8 mouse cellular contexts compared by ENCODE assay signal in the genomic region with DNA sequence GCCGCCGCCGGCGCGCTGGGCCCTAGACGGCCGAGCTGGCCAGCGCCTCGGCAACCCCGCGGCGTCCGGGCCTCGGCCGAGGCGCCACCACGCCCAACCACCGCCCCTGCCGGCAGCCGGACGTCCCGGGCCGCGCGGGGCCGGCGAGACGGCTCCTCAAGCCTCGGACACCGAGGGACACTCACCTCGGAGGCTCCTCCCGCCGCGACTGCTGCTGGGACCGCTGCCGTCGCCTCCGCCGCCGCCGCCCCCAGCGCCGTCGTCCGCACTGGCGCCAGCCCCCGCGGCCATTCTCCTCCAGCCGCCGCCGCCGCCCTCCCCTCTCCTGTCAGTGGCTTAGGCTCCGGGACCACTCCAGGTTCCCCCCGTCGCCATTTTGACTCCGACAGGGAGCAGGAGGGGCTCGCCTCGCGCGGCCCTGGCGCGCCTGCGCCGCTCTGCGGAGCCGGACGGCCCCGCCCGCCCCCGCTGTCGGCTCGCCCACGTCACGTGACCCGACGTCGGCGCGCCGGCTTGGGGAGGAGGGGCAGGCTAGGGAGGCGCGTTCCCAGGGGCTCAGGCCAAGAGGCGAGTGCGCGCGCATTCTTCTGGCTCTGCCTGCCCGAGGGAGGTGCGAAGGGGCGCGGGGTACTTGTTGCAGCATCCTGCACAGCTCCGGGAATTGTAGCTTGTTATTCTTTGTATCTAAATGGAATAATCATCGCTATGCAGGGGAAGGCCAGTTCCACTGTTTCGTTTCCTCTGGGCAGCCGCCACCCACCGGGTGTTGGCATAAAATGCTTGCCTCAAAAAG. TPM values are rescaled to one million over a fixed set of nuclear protein-coding genes. Genes with fewer than 3 reads are reported as not detected.
DNase-seq lines count a peak whose midpoint lies in the region; ATAC-seq lines count a peak whose summit lies in the region.

A gene (minus strand): TSS at position 441 of the 793 bp plus-strand sequence.

- peak within 1 kb of the TSS; percentile 88 for H3K4me2 ChIP-seq in heart, embryonic 14.5 days (ENCODE audit: low read length)
- peak within 1 kb of the TSS; percentile 91 for H3K4me2 ChIP-seq in liver, embryonic 13.5 days
- H3K4me2 ChIP-seq in stomach, embryonic 16.5 days (ENCODE audit: low read depth, low read length): peak within 1 kb of the TSS; percentile 73

- H3K9ac ChIP-seq in heart, embryonic 14.5 days (ENCODE audit: low read length): peak within 1 kb of the TSS; percentile 94
- peak within 1 kb of the TSS; percentile 95 for H3K9ac ChIP-seq in liver, embryonic 13.5 days
- peak within 1 kb of the TSS; percentile 96 for H3K9ac ChIP-seq in stomach, embryonic 16.5 days (ENCODE audit: low read length)

- ATAC-seq in heart, embryonic 14.5 days (ENCODE audit: insufficient number of reproducible peaks, insufficient read depth, low FRiP score, low read depth): peak; percentile 95
- peak; percentile 92 for ATAC-seq in liver, embryonic 13.5 days (ENCODE audit: low read depth)
- peak; percentile 95 for ATAC-seq in stomach, embryonic 16.5 days (ENCODE audit: insufficient read depth, low FRiP score)

- H3K27ac ChIP-seq in brown adipose tissue, adult 24 weeks (replicated peaks; ENCODE audit: low read depth, low read length): peak within 1 kb of the TSS; percentile 77
- peak within 1 kb of the TSS; percentile 89 to 97 for H3K27ac ChIP-seq in heart, embryonic 14.5 days (replicated peaks in 1 of 2; ENCODE audit: control insufficient read depth in 1 of 2, insufficient read depth in 1 of 2, low read depth in 2 of 2, low read length in 2 of 2)
- H3K27ac ChIP-seq in liver, embryonic 13.5 days: peak within 1 kb of the TSS; percentile 94
- H3K27ac ChIP-seq in stomach, embryonic 16.5 days (ENCODE audit: low read length): peak within 1 kb of the TSS; percentile 96

- under 1% methylated on average over 73 of the region's 95 CpGs for WGBS in heart, embryonic 14.5 days
- under 1% methylated on average over 81 of the region's 95 CpGs for WGBS in liver, embryonic 13.5 days (ENCODE audit: insufficient replicate concordance)
- under 1% methylated on average over 80 of the region's 95 CpGs for WGBS in stomach, embryonic 16.5 days

- DNase-seq in CD4-positive, CD25-positive, alpha-beta regulatory T cell, adult 2 months (ENCODE audit: low read depth, low spot score): peak; percentile 98
- peak; percentile 77 for DNase-seq in fibroblast of lung, adult 2 months (ENCODE audit: low read depth)
- peak; percentile 99 for DNase-seq in kidney, postnatal 14 days
- peak; percentile 93 for DNase-seq in liver, embryonic 13.5 days
- peak; percentile 97 for DNase-seq in neural tube, embryonic 10.5 days (ENCODE audit: extremely low spot score, low spot score)

- peak within 1 kb of the TSS; percentile 75 for H3K4me3 ChIP-seq in brown adipose tissue, adult 24 weeks (ENCODE audit: insufficient read depth, low read depth, low read length)
- peak within 1 kb of the TSS; percentile 79 to 96 for H3K4me3 ChIP-seq in heart, embryonic 14.5 days (ENCODE audit: control insufficient read depth in 1 of 2, insufficient read depth in 1 of 2, low read depth in 1 of 2, low read length in 2 of 2)
- H3K4me3 ChIP-seq in liver, embryonic 13.5 days (replicated peaks): peak within 1 kb of the TSS; percentile 95
- peak within 1 kb of the TSS; percentile 89 for H3K4me3 ChIP-seq in stomach, embryonic 16.5 days (replicated peaks; ENCODE audit: low read length)

- no peaks in the 10 kb centered on the region for H3K36me3 ChIP-seq in heart, embryonic 14.5 days (ENCODE audit: control insufficient read depth, insufficient read depth, low read length)
- no peaks in the 10 kb centered on the region for H3K36me3 ChIP-seq in liver, embryonic 13.5 days
- H3K36me3 ChIP-seq in stomach, embryonic 16.5 days (ENCODE audit: control insufficient read depth, insufficient read depth, low read length): no peaks in the 10 kb centered on the region

- H3K4me1 ChIP-seq in brown adipose tissue, adult 24 weeks (ENCODE audit: control insufficient read depth, insufficient read depth, insufficient read length, low read length): no peaks in the 10 kb centered on the region
- peaks cover 2 to 18% of the 10 kb centered on the region in 2 experiments for H3K4me1 ChIP-seq in heart, embryonic 14.5 days (ENCODE audit: control insufficient read depth in 2 of 2, insufficient read depth in 2 of 2, low read length in 2 of 2)
- H3K4me1 ChIP-seq in liver, embryonic 13.5 days (replicated peaks): peaks cover 28% of the 10 kb centered on the region
- H3K4me1 ChIP-seq in stomach, embryonic 16.5 days (ENCODE audit: control insufficient read depth, insufficient read depth, low read length): peaks cover 23% of the 10 kb centered on the region

- H3K27me3 ChIP-seq in heart, embryonic 14.5 days (ENCODE audit: control insufficient read depth, insufficient read depth, low read length): no peaks in the 10 kb centered on the region
- H3K27me3 ChIP-seq in liver, embryonic 13.5 days: no peaks in the 10 kb centered on the region
- H3K27me3 ChIP-seq in stomach, embryonic 16.5 days (ENCODE audit: control insufficient read depth, insufficient read depth, low read length): no peaks in the 10 kb centered on the region

- no peaks in the 10 kb centered on the region for H3K9me3 ChIP-seq in heart, embryonic 14.5 days (ENCODE audit: control insufficient read depth, low read length)
- no peaks in the 10 kb centered on the region for H3K9me3 ChIP-seq in liver, embryonic 13.5 days (replicated peaks)
- H3K9me3 ChIP-seq in stomach, embryonic 16.5 days (replicated peaks; ENCODE audit: control insufficient read depth, low read length): no peaks in the 10 kb centered on the region

RNA-seq across cellular contexts. Expression of the gene that starts here (rescaled TPM):
- 8.3 and 8.8 TPM in 2 replicates for polyA plus RNA-seq in brown adipose tissue, adult 24 weeks (2012; ENCODE audit: insufficient read depth, insufficient read length, missing spikeins)
- polyA plus RNA-seq in heart, embryonic 14.5 days (2014; fragmentation: Nextera tagmentation; extraction: Ambion mirVana): 16.0 and 16.4 TPM in 2 replicates
- 4.0 and 4.7 TPM in 2 replicates for polyA plus RNA-seq in liver, embryonic 13.5 days (2015; fragmentation: Nextera tagmentation; extraction: Ambion mirVana)
- polyA plus RNA-seq in stomach, embryonic 16.5 days (2015; fragmentation: Nextera tagmentation; extraction: Ambion mirVana): 15.0 and 16.6 TPM in 2 replicates

Comparison
In these comparisons a context has a peak if more than half of its experiments do, and no peak if none do; other contexts are left out.
1. Peak in every context shown above with its lines: DNase-seq, ATAC-seq, H3K4me3 ChIP-seq and H3K27ac ChIP-seq.